Comparison of ENCODE assay signal across 8 mouse cellular contexts in the genomic region with DNA sequence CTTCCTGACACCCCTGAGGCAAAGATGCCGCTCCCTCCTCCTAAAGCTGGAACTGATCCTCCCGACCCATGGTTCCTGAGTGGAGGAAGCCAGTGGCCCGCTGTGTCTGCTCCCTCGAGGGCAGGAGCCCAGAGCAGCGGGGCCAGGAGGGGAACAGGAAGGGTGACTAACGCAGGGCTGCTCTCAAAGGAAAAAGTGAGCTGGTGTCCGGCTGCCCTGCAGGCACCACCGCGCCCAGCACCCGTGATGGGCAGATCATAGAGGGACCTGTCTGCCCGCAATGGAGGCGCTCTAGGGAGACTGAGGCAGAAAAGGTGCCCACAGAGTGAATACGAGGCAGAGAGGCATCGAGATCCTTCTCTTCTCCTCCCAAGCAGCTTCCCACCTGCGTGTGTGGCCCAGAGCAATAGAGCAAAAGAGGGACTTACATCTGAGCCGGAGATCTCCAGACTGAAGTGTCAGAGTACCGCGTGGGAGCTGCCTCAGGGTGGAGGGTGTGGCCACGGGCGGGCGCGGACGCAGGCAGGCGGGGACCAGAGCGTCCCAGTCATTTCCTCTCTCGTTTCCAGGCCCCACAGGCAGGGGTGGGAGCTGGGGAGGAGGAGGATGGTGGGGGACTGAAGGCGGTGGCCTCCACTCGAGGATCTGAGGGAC. TPM values are rescaled to one million over a fixed set of nuclear protein-coding genes. Genes with fewer than 3 reads are reported as not detected.
DNase-seq lines count a peak whose midpoint lies in the region; ATAC-seq and TF ChIP-seq lines count a peak whose summit lies in the region.

No protein-coding gene starts in this region.

- H3K27ac ChIP-seq in intestine, embryonic 14.5 days (ENCODE audit: low read depth), result no peak overlapping the region
- H3K27ac ChIP-seq in neural tube, embryonic 13.5 days (replicated peaks), result no peak overlapping the region

- H3K9ac ChIP-seq in intestine, embryonic 14.5 days (ENCODE audit: low read length), result 0 out of 2 replicates have a peak overlapping the region, but pooled peaks have one; percentile 14
- H3K9ac ChIP-seq in neural tube, embryonic 13.5 days, result peak overlapping the region; percentile 38

- 3% methylated on average over 28 of the region's 28 CpGs for WGBS in intestine, embryonic 14.5 days
- WGBS in lung, adult 2 months, result 2% methylated on average over 28 of the region's 28 CpGs
- WGBS in neural tube, embryonic 13.5 days, result 3% methylated on average over 28 of the region's 28 CpGs

- no peaks in the 10 kb centered on the region for H3K36me3 ChIP-seq in intestine, embryonic 14.5 days (ENCODE audit: control insufficient read depth, insufficient read depth, low read length)
- no peaks in the 10 kb centered on the region for H3K36me3 ChIP-seq in neural tube, embryonic 13.5 days

- peak; percentile 34 for DNase-seq in A20 (ENCODE audit: low read depth, low spot score)
- peak; percentile 54 for DNase-seq in adrenal gland, adult 8-10 months
- peak; percentile 65 for DNase-seq in gastrocnemius, postnatal 25 days
- DNase-seq in intestine, embryonic 14.5 days (ENCODE audit: low spot score), result no peak
- peak; percentile 49 for DNase-seq in lung, adult 2 months
- no peak for DNase-seq in cerebellum, adult 18-20 months
- DNase-seq in embryo, embryonic 10.5 days (ENCODE audit: low spot score), result no peak

- 0 out of 2 replicates have a peak, but pooled peaks cover 7% of the 10 kb centered on the region for H3K4me1 ChIP-seq in intestine, embryonic 14.5 days (replicated peaks; ENCODE audit: control insufficient read depth, insufficient read depth, low read length)
- peaks cover 5% of the 10 kb centered on the region for H3K4me1 ChIP-seq in lung, adult 2 months (ENCODE audit: control insufficient read depth, insufficient read depth, low read length)
- peaks cover 12% of the 10 kb centered on the region for H3K4me1 ChIP-seq in neural tube, embryonic 13.5 days (replicated peaks)

- peak; percentile 60; the same call in 1 of the 2 replicates for TF ChIP-seq POLR2A in lung, adult 2 months (IDR thresholded peaks at IDR 0.05; ENCODE audit: borderline replicate concordance, extremely low read depth, low read depth, low read length)

- H3K27me3 ChIP-seq in intestine, embryonic 14.5 days (replicated peaks; ENCODE audit: control insufficient read depth, insufficient read depth, low read length), result peaks cover 25% of the 10 kb centered on the region
- H3K27me3 ChIP-seq in neural tube, embryonic 13.5 days, result peaks cover 67% of the 10 kb centered on the region

- 0 out of 2 replicates have a peak, but pooled peaks have one; percentile 34 for ATAC-seq in intestine, embryonic 14.5 days (replicated peaks; ENCODE audit: low FRiP score, low TSS enrichment, low read depth)
- no peak for ATAC-seq in neural tube, embryonic 13.5 days (ENCODE audit: low read depth)

- H3K9me3 ChIP-seq in intestine, embryonic 14.5 days (ENCODE audit: control insufficient read depth, low read length), result no peaks in the 10 kb centered on the region
- no peaks in the 10 kb centered on the region for H3K9me3 ChIP-seq in neural tube, embryonic 13.5 days

- peak overlapping the region; percentile 30 for H3K4me3 ChIP-seq in intestine, embryonic 14.5 days (ENCODE audit: low read depth, low read length)
- H3K4me3 ChIP-seq in lung, adult 2 months (replicated peaks; ENCODE audit: extremely low read depth, low read depth, low read length), result peak overlapping the region; percentile 91
- H3K4me3 ChIP-seq in neural tube, embryonic 13.5 days, result peak overlapping the region; percentile 18

- no peak for TF ChIP-seq CTCF in lung, adult 2 months (IDR thresholded peaks at IDR 0.05; ENCODE audit: insufficient read depth, low read length)

- peak overlapping the region; percentile 47 for H3K4me2 ChIP-seq in intestine, embryonic 14.5 days (ENCODE audit: low read length)
- peak overlapping the region; percentile 46 for H3K4me2 ChIP-seq in neural tube, embryonic 13.5 days

RNA-seq across cellular contexts. Expression of gene Fxyd5, which starts 0.5 kb away (rescaled TPM):
- 10 to 100 TPM; 53.1 to 81.6 (median 58.8) TPM for total RNA-seq in adrenal gland, adult 8-10 months (2022)
- total RNA-seq in gastrocnemius, postnatal 25 days (2021), result 10 to 100 TPM in 1 of 2 experiments, 1 to 10 TPM in 1; 9.5 to 13.6 TPM
- 18.1 and 22.8 TPM in 2 replicates for polyA plus RNA-seq in intestine, embryonic 14.5 days (2014; fragmentation: Nextera tagmentation; extraction: Ambion mirVana)
- polyA plus RNA-seq in lung, adult 2 months (2012; rRNA removed), result 156 and 178 TPM in 2 replicates
- polyA plus RNA-seq in neural tube, embryonic 13.5 days (2015; fragmentation: Nextera tagmentation; extraction: Ambion mirVana), result 15.9 and 19.6 TPM in 2 replicates

RNA-seq across cellular contexts. Expression of gene Fxyd7, which starts 9.5 kb away (rescaled TPM):
- 1 to 10 TPM; 2.0 to 4.1 (median 2.3) TPM for total RNA-seq in adrenal gland, adult 8-10 months (2022)
- total RNA-seq in gastrocnemius, postnatal 25 days (2021), result 1 to 10 TPM; 1.9 to 2.1 TPM
- polyA plus RNA-seq in intestine, embryonic 14.5 days (2014; fragmentation: Nextera tagmentation; extraction: Ambion mirVana), result 21.1 and 23.0 TPM in 2 replicates
- polyA plus RNA-seq in lung, adult 2 months (2012; rRNA removed), result 7.5 and 10.6 TPM in 2 replicates
- 181 and 239 TPM in 2 replicates for polyA plus RNA-seq in neural tube, embryonic 13.5 days (2015; fragmentation: Nextera tagmentation; extraction: Ambion mirVana)

RNA-seq across cellular contexts. Expression of gene Fxyd1, which starts 15.2 kb away (rescaled TPM):
- total RNA-seq in adrenal gland, adult 8-10 months (2022), result 100 to 1,000 TPM; 110 to 212 (median 163) TPM
- total RNA-seq in gastrocnemius, postnatal 25 days (2021), result 1,000 to 10,000 TPM; 1,050 to 1,262 TPM
- 71.8 and 74.1 TPM in 2 replicates for polyA plus RNA-seq in intestine, embryonic 14.5 days (2014; fragmentation: Nextera tagmentation; extraction: Ambion mirVana)
- polyA plus RNA-seq in lung, adult 2 months (2012; rRNA removed), result 330 and 336 TPM in 2 replicates
- polyA plus RNA-seq in neural tube, embryonic 13.5 days (2015; fragmentation: Nextera tagmentation; extraction: Ambion mirVana), result 28.2 and 33.9 TPM in 2 replicates

RNA-seq across cellular contexts. Expression of gene Lgi4, which starts 17.4 kb away (rescaled TPM):
- total RNA-seq in adrenal gland, adult 8-10 months (2022), result 1 to 10 TPM; 2.8 to 8.8 (median 4.2) TPM
- 1 to 10 TPM; 4.1 to 5.4 TPM for total RNA-seq in gastrocnemius, postnatal 25 days (2021)
- 1.2 and 2.4 TPM in 2 replicates for polyA plus RNA-seq in intestine, embryonic 14.5 days (2014; fragmentation: Nextera tagmentation; extraction: Ambion mirVana)
- polyA plus RNA-seq in lung, adult 2 months (2012; rRNA removed), result 6.8 TPM in 2 replicates
- 2.0 and 2.6 TPM in 2 replicates for polyA plus RNA-seq in neural tube, embryonic 13.5 days (2015; fragmentation: Nextera tagmentation; extraction: Ambion mirVana)

RNA-seq across cellular contexts. Expression of gene Fxyd3, which starts 34.7 kb away (rescaled TPM):
- total RNA-seq in adrenal gland, adult 8-10 months (2022), result 1 to 10 TPM in 1 of 4 experiments, under 1 TPM in 3; 0.73 to 1.3 (median 0.86) TPM
- 1 to 10 TPM; 1.7 to 3.2 TPM for total RNA-seq in gastrocnemius, postnatal 25 days (2021)
- polyA plus RNA-seq in intestine, embryonic 14.5 days (2014; fragmentation: Nextera tagmentation; extraction: Ambion mirVana), result 70.2 and 71.5 TPM in 2 replicates
- 16.4 and 43.2 TPM in 2 replicates for polyA plus RNA-seq in lung, adult 2 months (2012; rRNA removed)
- polyA plus RNA-seq in neural tube, embryonic 13.5 days (2015; fragmentation: Nextera tagmentation; extraction: Ambion mirVana), result 2.2 and 2.5 TPM in 2 replicates

Comparison
In these comparisons a context has a peak if more than half of its experiments do, and no peak if none do; other contexts are left out.
1. DNase-seq: peak in A20 (single experiment), adrenal gland, adult 8-10 months (single experiment), gastrocnemius, postnatal 25 days (single experiment) and lung, adult 2 months (single experiment); none in intestine, embryonic 14.5 days (single experiment), cerebellum, adult 18-20 months (0 of 2) and embryo, embryonic 10.5 days (single experiment).
2. H3K4me3 ChIP-seq: peak in every context shown above with its lines; median percentile 91 in lung, adult 2 months; 30 in intestine, embryonic 14.5 days; 18 in neural tube, embryonic 13.5 days.